Mouse (Mus musculus): ENCODE results near the gene Nthl1. TPM values are rescaled to one million over a fixed set of nuclear protein-coding genes. Genes with fewer than 3 reads are reported as not detected.
A peak's percentile ranks its signal among the peaks of the same experiment; 100 is the strongest.

Gene Nthl1
- polyA plus RNA-seq, 1 experiment from 2014 or later, result 18.4 TPM

- H3K4me1 ChIP-seq (ENCODE audit: control insufficient read depth, insufficient read depth, low read length), result no peaks in the 10 kb centered on the region
- H3K36me3 ChIP-seq (ENCODE audit: control insufficient read depth, insufficient read depth, low read length), result peaks cover 15% of the 10 kb centered on the region
- 90% methylated on average over 2 of the region's 2 CpGs for WGBS
- H3K27me3 ChIP-seq (ENCODE audit: control insufficient read depth, insufficient read depth, low read length), result no peaks in the 10 kb centered on the region
- no peaks in the 10 kb centered on the region for H3K9me3 ChIP-seq (ENCODE audit: control insufficient read depth, low read length)
- no peak overlapping the region for H3K27ac ChIP-seq (ENCODE audit: low read depth, low read length)
- H3K4me3 ChIP-seq (ENCODE audit: low read depth, low read length), result no peak overlapping the region
- no peak overlapping the region for H3K9ac ChIP-seq (ENCODE audit: low read length)
- ATAC-seq (ENCODE audit: low FRiP score), result no peak
- no peak for DNase-seq (ENCODE audit: low spot score, missing footprints)
- no peak overlapping the region for H3K4me2 ChIP-seq
These were observed 21.8 kb upstream of the Nthl1 start for GRCm38 (mm10) chr17:24610711-24611110.

DNA sequence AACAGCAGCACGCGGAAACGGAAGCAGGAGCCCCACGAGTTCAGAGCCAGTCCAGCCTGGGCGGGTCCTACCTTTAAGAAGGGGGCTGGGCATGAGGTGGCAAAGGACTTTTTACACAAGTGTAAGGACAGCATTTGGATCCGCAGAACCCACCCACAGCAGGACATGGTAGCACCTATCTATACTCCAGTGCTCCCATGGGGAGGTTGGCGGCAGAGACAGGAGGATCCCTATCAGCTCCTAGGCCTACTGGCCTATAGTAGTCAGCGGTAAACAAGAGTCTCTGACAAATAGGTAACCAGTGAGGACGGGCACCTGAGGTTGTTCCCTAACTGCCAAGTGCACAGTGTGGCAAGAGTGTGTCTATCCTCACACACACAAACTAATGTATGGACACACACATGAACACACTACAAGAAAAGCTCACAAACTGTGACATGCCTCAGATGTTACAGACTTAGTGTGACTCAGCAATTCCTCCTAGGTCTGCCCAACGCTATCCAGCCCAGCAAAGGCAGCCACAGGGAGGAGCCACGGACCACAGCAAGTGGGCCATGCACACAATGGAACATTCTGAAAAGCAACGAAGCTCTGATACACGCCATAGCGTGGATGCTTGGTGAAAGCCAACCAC lies 14.8 kb upstream of the Nthl1 start:
- Histone ChIP-seq H3K9me3 (ENCODE audit: control insufficient read depth, low read length) (no peaks in the 10 kb centered on the region), H3K4me2 (no peak overlapping the region), H3K4me1 (ENCODE audit: control insufficient read depth, insufficient read depth, low read length) (no peaks in the 10 kb centered on the region), H3K36me3 (ENCODE audit: control insufficient read depth, insufficient read depth, low read length) (peaks cover 47% of the 10 kb centered on the region), H3K27ac (ENCODE audit: low read depth, low read length) (no peak overlapping the region), H3K4me3 (ENCODE audit: low read depth, low read length) (no peak overlapping the region), H3K27me3 (ENCODE audit: control insufficient read depth, insufficient read depth, low read length) (no peaks in the 10 kb centered on the region), H3K9ac (ENCODE audit: low read length) (no peak overlapping the region)
- DNase-seq (ENCODE audit: low spot score, missing footprints), result no peak
- no peak for ATAC-seq (ENCODE audit: low FRiP score)
- 90% methylated on average over 14 of the region's 14 CpGs for WGBS

- 94% methylated on average over 8 of the region's 8 CpGs for WGBS
- DNase-seq (ENCODE audit: low spot score, missing footprints), result no peak
These were observed 7.0 kb upstream of the Nthl1 start for GRCm38 (mm10) chr17:24625472-24625871.

DNA sequence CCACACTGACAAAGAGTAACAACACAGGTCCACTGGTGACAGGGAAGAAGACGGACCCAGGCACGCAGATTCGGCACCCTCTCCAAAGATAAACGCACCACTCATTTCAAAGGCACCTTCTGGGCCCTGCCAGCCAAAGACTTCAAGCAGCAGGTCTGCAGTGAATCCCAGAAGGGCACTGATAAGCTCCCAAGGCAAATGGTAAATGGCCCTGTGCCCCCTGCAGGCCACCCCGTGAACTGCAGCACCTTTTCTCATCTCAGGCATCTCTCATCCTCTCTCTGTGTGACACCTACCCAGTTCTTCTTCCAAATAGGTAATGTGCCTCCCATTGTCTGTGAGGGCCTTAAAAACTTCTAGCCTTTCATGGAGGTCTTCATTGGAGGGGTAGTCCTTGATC lies 3.8 kb upstream of the Nthl1 start:
- H3K27ac ChIP-seq (ENCODE audit: low read depth, low read length), result no peak overlapping the region
- peaks cover 3% of the 10 kb centered on the region; the same call in 1 of the 2 replicates for H3K36me3 ChIP-seq (ENCODE audit: control insufficient read depth, insufficient read depth, low read length)
- no peaks in the 10 kb centered on the region for H3K9me3 ChIP-seq (ENCODE audit: control insufficient read depth, low read length)
- WGBS, result 47% methylated on average over 5 of the region's 5 CpGs
- peak; percentile 98 for DNase-seq (ENCODE audit: low spot score, missing footprints)
- H3K4me3 ChIP-seq (ENCODE audit: low read depth, low read length), result no peak overlapping the region
- no peak overlapping the region for H3K4me2 ChIP-seq
- H3K27me3 ChIP-seq (ENCODE audit: control insufficient read depth, insufficient read depth, low read length), result no peaks in the 10 kb centered on the region
- ATAC-seq (ENCODE audit: low FRiP score), result no peak
- no peak overlapping the region for H3K9ac ChIP-seq (ENCODE audit: low read length)
- H3K4me1 ChIP-seq (ENCODE audit: control insufficient read depth, insufficient read depth, low read length), result peaks cover 10% of the 10 kb centered on the region

More at GRCm38 (mm10) chr17:24625472-24625871, 7.0 kb upstream of the Nthl1 start:
- no peaks in the 10 kb centered on the region for H3K27me3 ChIP-seq (ENCODE audit: control insufficient read depth, insufficient read depth, low read length)
- H3K4me2 ChIP-seq, result no peak overlapping the region
- H3K9me3 ChIP-seq (ENCODE audit: control insufficient read depth, low read length), result no peaks in the 10 kb centered on the region
- no peak overlapping the region for H3K27ac ChIP-seq (ENCODE audit: low read depth, low read length)
- ATAC-seq (ENCODE audit: low FRiP score), result no peak
- no peak overlapping the region for H3K9ac ChIP-seq (ENCODE audit: low read length)
- no peaks in the 10 kb centered on the region for H3K4me1 ChIP-seq (ENCODE audit: control insufficient read depth, insufficient read depth, low read length)
- peaks cover 28% of the 10 kb centered on the region for H3K36me3 ChIP-seq (ENCODE audit: control insufficient read depth, insufficient read depth, low read length)
- no peak overlapping the region for H3K4me3 ChIP-seq (ENCODE audit: low read depth, low read length)

GRCm38 (mm10) chr17:24630072-24630471 lies 2.4 kb upstream of the Nthl1 start:
- ATAC-seq (ENCODE audit: low FRiP score), result no peak

DNA sequence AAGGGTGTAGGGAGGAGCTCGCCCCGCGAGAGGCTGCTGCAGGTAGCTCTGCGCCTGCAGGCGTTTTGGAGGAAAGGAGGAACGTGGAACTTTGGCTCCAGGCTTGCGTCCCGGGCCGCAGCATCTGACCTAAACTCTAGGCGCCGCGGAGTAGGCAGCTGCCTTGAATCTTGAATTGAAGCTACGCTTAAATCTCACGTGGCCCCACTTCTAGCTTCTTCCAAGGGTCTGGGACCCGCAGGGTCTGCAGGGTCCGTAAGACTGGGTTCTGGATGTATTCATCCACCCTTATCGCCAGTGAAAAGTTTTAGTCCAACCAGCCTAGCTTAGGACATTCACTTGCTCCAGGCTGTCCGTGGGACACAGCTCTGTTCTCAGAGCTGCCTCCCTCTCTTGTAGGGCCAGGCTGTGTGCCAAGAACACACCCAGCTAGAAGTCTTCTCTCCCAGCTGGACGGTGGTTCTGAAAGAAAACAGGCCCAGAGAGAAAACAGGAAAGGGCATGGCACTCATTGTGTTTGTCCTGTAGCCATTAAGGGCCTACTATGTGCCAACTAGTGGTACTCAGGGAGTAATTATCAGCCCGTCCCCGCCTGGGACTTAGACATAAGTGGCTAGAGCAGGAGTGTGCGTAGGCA lies 451 bp downstream of the Nthl1 start:
- Histone ChIP-seq H3K27ac (ENCODE audit: low read depth, low read length) (peak overlapping the region; percentile 26), H3K27me3 (ENCODE audit: control insufficient read depth, insufficient read depth, low read length) (no peaks in the 10 kb centered on the region), H3K4me2 (peak overlapping the region; percentile 73), H3K36me3 (ENCODE audit: control insufficient read depth, insufficient read depth, low read length) (no peaks in the 10 kb centered on the region), H3K4me1 (ENCODE audit: control insufficient read depth, insufficient read depth, low read length) (peaks cover 10% of the 10 kb centered on the region), H3K9me3 (ENCODE audit: control insufficient read depth, low read length) (no peaks in the 10 kb centered on the region), H3K9ac (ENCODE audit: low read length) (peak overlapping the region; percentile 82), H3K4me3 (ENCODE audit: low read depth, low read length) (peak overlapping the region; percentile 69)
- ATAC-seq (ENCODE audit: low FRiP score) (peak; percentile 50), DNase-seq (ENCODE audit: low spot score, missing footprints) (no peak)
- WGBS, result 14% methylated on average over 22 of the region's 22 CpGs

More at GRCm38 (mm10) chr17:24630072-24630471, 2.4 kb upstream of the Nthl1 start:
- Histone ChIP-seq H3K4me2 (no peak overlapping the region), H3K27ac (ENCODE audit: low read depth, low read length) (no peak overlapping the region), H3K27me3 (ENCODE audit: control insufficient read depth, insufficient read depth, low read length) (no peaks in the 10 kb centered on the region), H3K4me3 (ENCODE audit: low read depth, low read length) (no peak overlapping the region), H3K9me3 (ENCODE audit: control insufficient read depth, low read length) (no peaks in the 10 kb centered on the region), H3K4me1 (ENCODE audit: control insufficient read depth, insufficient read depth, low read length) (peaks cover 10% of the 10 kb centered on the region), H3K36me3 (ENCODE audit: control insufficient read depth, insufficient read depth, low read length) (peaks cover 3% of the 10 kb centered on the region; the same call in 1 of the 2 replicates), H3K9ac (ENCODE audit: low read length) (no peak overlapping the region)
- 90% methylated on average over 14 of the region's 14 CpGs for WGBS
- no peak for DNase-seq (ENCODE audit: low spot score, missing footprints)

DNA sequence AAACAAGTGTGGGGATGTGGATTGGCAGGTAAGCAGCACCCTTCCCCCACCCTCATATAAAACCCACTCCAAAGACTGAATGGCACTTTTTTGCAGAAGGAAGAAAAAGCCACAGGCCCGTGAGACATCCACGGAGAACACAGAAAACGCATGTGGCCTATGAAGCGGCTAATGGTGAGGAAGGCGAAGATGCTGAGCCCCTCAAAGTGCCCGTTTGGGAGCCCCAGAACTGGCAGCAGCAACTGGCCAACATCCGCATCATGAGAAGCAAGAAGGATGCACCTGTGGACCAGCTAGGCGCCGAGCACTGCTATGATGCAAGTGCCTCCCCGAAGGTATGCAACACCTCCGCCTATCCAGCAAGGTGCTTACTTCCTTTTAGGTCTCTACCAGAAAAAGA lies 1.4 kb downstream of the Nthl1 start:
- Histone ChIP-seq H3K36me3 (ENCODE audit: control insufficient read depth, insufficient read depth, low read length) (no peaks in the 10 kb centered on the region), H3K27me3 (ENCODE audit: control insufficient read depth, insufficient read depth, low read length) (no peaks in the 10 kb centered on the region), H3K4me2 (no peak overlapping the region), H3K27ac (ENCODE audit: low read depth, low read length) (no peak overlapping the region), H3K9me3 (ENCODE audit: control insufficient read depth, low read length) (no peaks in the 10 kb centered on the region), H3K4me3 (ENCODE audit: low read depth, low read length) (no peak overlapping the region), H3K4me1 (ENCODE audit: control insufficient read depth, insufficient read depth, low read length) (peaks cover 10% of the 10 kb centered on the region), H3K9ac (ENCODE audit: low read length) (no peak overlapping the region)
- WGBS, result 95% methylated on average over 11 of the region's 11 CpGs
- no peak for DNase-seq (ENCODE audit: low spot score, missing footprints)
- ATAC-seq (ENCODE audit: low FRiP score), result no peak

DNA sequence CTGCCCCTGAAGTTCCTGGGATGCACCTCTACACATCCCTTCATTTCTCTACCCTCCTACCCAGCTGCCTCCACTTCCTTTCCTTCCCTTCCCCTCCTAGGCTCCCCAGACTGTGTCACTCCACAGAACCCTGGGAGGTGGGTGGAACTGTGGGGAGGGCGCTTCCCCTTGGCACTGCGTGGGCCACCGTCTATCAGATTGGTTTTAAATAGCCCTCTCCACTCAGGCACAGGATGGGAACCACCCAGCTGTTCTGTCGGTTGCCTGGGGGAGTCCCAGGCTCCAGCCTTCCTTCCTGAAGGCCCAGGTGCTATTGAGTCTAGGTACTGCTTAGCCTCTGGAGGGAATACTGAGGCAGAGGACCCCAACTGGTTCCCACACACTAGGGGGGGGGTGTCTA lies 2.5 kb downstream of the Nthl1 start:
- Histone ChIP-seq H3K9ac (ENCODE audit: low read length) (no peak overlapping the region), H3K27me3 (ENCODE audit: control insufficient read depth, insufficient read depth, low read length) (no peaks in the 10 kb centered on the region), H3K27ac (ENCODE audit: low read depth, low read length) (no peak overlapping the region), H3K4me1 (ENCODE audit: control insufficient read depth, insufficient read depth, low read length) (peaks cover 10% of the 10 kb centered on the region), H3K4me2 (no peak overlapping the region), H3K9me3 (ENCODE audit: control insufficient read depth, low read length) (no peaks in the 10 kb centered on the region), H3K36me3 (ENCODE audit: control insufficient read depth, insufficient read depth, low read length) (no peaks in the 10 kb centered on the region), H3K4me3 (ENCODE audit: low read depth, low read length) (no peak overlapping the region)
- 79% methylated on average over 4 of the region's 4 CpGs for WGBS
- no peak for DNase-seq (ENCODE audit: low spot score, missing footprints)
- ATAC-seq (ENCODE audit: low FRiP score), result no peak

GRCm38 (mm10) chr17:24635694-24636093 lies 3.2 kb downstream of the Nthl1 start:
- Histone ChIP-seq H3K27ac (ENCODE audit: low read depth, low read length) (no peak overlapping the region), H3K4me2 (no peak overlapping the region), H3K4me3 (ENCODE audit: low read depth, low read length) (no peak overlapping the region), H3K9me3 (ENCODE audit: control insufficient read depth, low read length) (no peaks in the 10 kb centered on the region), H3K36me3 (ENCODE audit: control insufficient read depth, insufficient read depth, low read length) (no peaks in the 10 kb centered on the region), H3K9ac (ENCODE audit: low read length) (no peak overlapping the region), H3K27me3 (ENCODE audit: control insufficient read depth, insufficient read depth, low read length) (no peaks in the 10 kb centered on the region), H3K4me1 (ENCODE audit: control insufficient read depth, insufficient read depth, low read length) (peaks cover 10% of the 10 kb centered on the region)
- DNase-seq (ENCODE audit: low spot score, missing footprints) (no peak), ATAC-seq (ENCODE audit: low FRiP score) (no peak)
- 93% methylated on average over 5 of the region's 5 CpGs for WGBS

Measured in midbrain, embryonic 11.5 days (tissue).